Mouse (Mus musculus) heart, embryonic 14.5 days (tissue): ENCODE measurements at regions not wholly inside any gene's neighbourhood (a gene's known extent, or its start where the extent isn't known, plus 50 kb on each side); places are given as distances from the start of the nearest gene placed in this dataset.
"Not testable (repeated sequence)": the region's sequence is repeated elsewhere in the genome, so short reads cannot be mapped to it uniquely, and the experiment has no call there.

Experiments used
- ATAC-seq: fragments of 200-750 bp; cut with Nextera tagmentation; 2 replicates; pipeline ENCODE4 v1.8.0; 2017; ENCODE audit warnings: low read depth, moderate TSS enrichment; ENCODE audit not compliant: insufficient number of reproducible peaks, insufficient read depth, low FRiP score
- H3K27ac ChIP-seq, 2 experiments: fragments of 200-500 bp in 1 of 2; fragments of 300-500 bp in 1 of 2; sonication (generic) in 1 of 2; replicated peaks in 1 of 2; 2 replicates each; pipeline ENCODE4 v1.5.1; 2012 to 2014; ENCODE audit warnings: low read depth in 2 of 2, low read length in 2 of 2, control low read depth in 1 of 2, mild to moderate bottlenecking in 1 of 2, mixed read lengths in 1 of 2; ENCODE audit not compliant: control insufficient read depth in 1 of 2, insufficient read depth in 1 of 2
- H3K27me3 ChIP-seq: fragments of 300-500 bp; sonication (generic); 2 replicates; pipeline ENCODE4 v1.6.1; 2014; ENCODE audit warnings: mild to moderate bottlenecking, low read length, control low read depth; ENCODE audit not compliant: control insufficient read depth, insufficient read depth
- H3K36me3 ChIP-seq: fragments of 300-500 bp; sonication (generic); 2 replicates; pipeline ENCODE4 v1.6.1; 2014; ENCODE audit warnings: mild to moderate bottlenecking, control low read depth, low read length, mixed read lengths; ENCODE audit not compliant: control insufficient read depth, insufficient read depth
- H3K4me1 ChIP-seq, 2 experiments: fragments of 200-500 bp in 1 of 2; fragments of 300-500 bp in 1 of 2; sonication (generic) in 1 of 2; 2 replicates each; pipeline ENCODE4 v1.6.1; 2012 to 2014; ENCODE audit warnings: low read length in 2 of 2, control low read depth in 1 of 2, mixed read lengths in 1 of 2; ENCODE audit not compliant: control insufficient read depth in 2 of 2, insufficient read depth in 2 of 2
- H3K4me2 ChIP-seq: fragments of 300-500 bp; sonication (generic); 2 replicates; pipeline ENCODE4 v1.6.1; 2014; ENCODE audit warnings: mild to moderate bottlenecking, low read length
- H3K4me3 ChIP-seq, 2 experiments: fragments of 200-500 bp in 1 of 2; fragments of 300-500 bp in 1 of 2; sonication (generic) in 1 of 2; 2 replicates each; pipeline ENCODE4 v1.5.1; 2012 to 2014; ENCODE audit warnings: low read length in 2 of 2, mild to moderate bottlenecking in 2 of 2, control low read depth in 1 of 2, low read depth in 1 of 2, moderate library complexity in 1 of 2; ENCODE audit not compliant: control insufficient read depth in 1 of 2, insufficient read depth in 1 of 2
- H3K9ac ChIP-seq: fragments of 300-500 bp; sonication (generic); 2 replicates; pipeline ENCODE4 v1.6.1; 2014; ENCODE audit warnings: mild to moderate bottlenecking, low read length
- H3K9me3 ChIP-seq: fragments of 300-500 bp; sonication (generic); 2 replicates; pipeline ENCODE4 v1.6.1; 2016; ENCODE audit warnings: low read length, control low read depth; ENCODE audit not compliant: control insufficient read depth
- WGBS: fragments of 180-500 bp; shearing (Covaris S2); extraction: QIAGEN DNeasy Blood & Tissue Kit; methylation state at CpG from one replicate; pipeline ENCODE4 v1.1.7; 2014; 5-methylcytosine and 5-hydroxymethylcytosine counted together

GRCm38 (mm10) chr12:115166006-115166405, 881.5 kb upstream of the Zfp386 start:
- not testable (repeated sequence) for H3K9ac ChIP-seq, H3K27ac ChIP-seq, H3K36me3 ChIP-seq, H3K27me3 ChIP-seq, H3K4me1 ChIP-seq, H3K9me3 ChIP-seq, H3K4me2 ChIP-seq, H3K4me3 ChIP-seq, ATAC-seq
- 70% methylated on average over 1 of the region's 1 CpGs for WGBS

- Histone ChIP-seq H3K9ac (no peak overlapping the region), H3K9me3 (no peaks in the 10 kb centered on the region), H3K4me1 (no peaks in the 10 kb centered on the region), H3K4me3 (no peak overlapping the region), H3K36me3 (no peaks in the 10 kb centered on the region), H3K27me3 (no peaks in the 10 kb centered on the region), H3K4me2 (no peak overlapping the region), H3K27ac (no peak overlapping the region)
- WGBS, result 77% methylated on average over 2 of the region's 2 CpGs
- ATAC-seq, result no peak
Observed at GRCm38 (mm10) chr12:115193482-115194103, 853.9 kb upstream of the Zfp386 start.

- H3K27me3 ChIP-seq, result no peaks in the 10 kb centered on the region
- H3K27ac ChIP-seq, result no peak overlapping the region
- no peak overlapping the region for H3K4me2 ChIP-seq
- WGBS, result 36% methylated on average over 4 of the region's 4 CpGs
- H3K9me3 ChIP-seq, result no peaks in the 10 kb centered on the region
- H3K9ac ChIP-seq, result no peak overlapping the region
- no peaks in the 10 kb centered on the region for H3K36me3 ChIP-seq
- no peak overlapping the region for H3K4me3 ChIP-seq
- no peaks in the 10 kb centered on the region for H3K4me1 ChIP-seq
- ATAC-seq, result no peak
Observed at GRCm38 (mm10) chr12:115197322-115198117, 850.0 kb upstream of the Zfp386 start.

GRCm38 (mm10) chr12:115207833-115208448, 839.6 kb upstream of the Zfp386 start:
- 80% methylated on average over 2 of the region's 2 CpGs for WGBS
- not testable (repeated sequence) for H3K4me1 ChIP-seq, ATAC-seq, H3K9me3 ChIP-seq, H3K27ac ChIP-seq, H3K4me3 ChIP-seq, H3K36me3 ChIP-seq, H3K9ac ChIP-seq, H3K27me3 ChIP-seq, H3K4me2 ChIP-seq

- ATAC-seq, result no peak
- Histone ChIP-seq H3K4me3 (no peak overlapping the region), H3K9ac (no peak overlapping the region), H3K27me3 (no peaks in the 10 kb centered on the region), H3K9me3 (peaks cover 17% of the 10 kb centered on the region; the same call in 1 of the 2 replicates), H3K27ac (no peak overlapping the region), H3K4me2 (no peak overlapping the region), H3K4me1 (no peaks in the 10 kb centered on the region), H3K36me3 (no peaks in the 10 kb centered on the region)
- WGBS, result 55% methylated on average over 2 of the region's 2 CpGs
Observed at GRCm38 (mm10) chr12:115222671-115223070, 824.9 kb upstream of the Zfp386 start.

- Histone ChIP-seq H3K9me3 (peaks cover 21% of the 10 kb centered on the region; the same call in 1 of the 2 replicates), H3K27ac (no peak overlapping the region), H3K9ac (no peak overlapping the region), H3K4me3 (no peak overlapping the region), H3K27me3 (no peaks in the 10 kb centered on the region), H3K36me3 (no peaks in the 10 kb centered on the region), H3K4me2 (no peak overlapping the region), H3K4me1 (no peaks in the 10 kb centered on the region)
- WGBS, result 61% methylated on average over 1 of the region's 1 CpGs
- ATAC-seq, result no peak
Observed at GRCm38 (mm10) chr12:115229965-115230364, 817.6 kb upstream of the Zfp386 start.

- not testable (repeated sequence) for H3K9me3 ChIP-seq, H3K27ac ChIP-seq, H3K4me2 ChIP-seq, H3K9ac ChIP-seq, H3K27me3 ChIP-seq, H3K4me3 ChIP-seq, ATAC-seq, H3K36me3 ChIP-seq, H3K4me1 ChIP-seq
- 65% methylated on average over 2 of the region's 2 CpGs for WGBS
Observed at GRCm38 (mm10) chr12:115242661-115243060, 804.9 kb upstream of the Zfp386 start.
